Mouse (Mus musculus): ENCODE data around the gene Adipoq.

GRCm38 (mm10) chr16:23175956-23176355 is 29.6 kb downstream of the Adipoq start:
- TF ChIP-seq CTCF (IDR thresholded peaks at IDR 0.05; ENCODE audit: extremely low read depth, insufficient read depth, insufficient read length, insufficient replicate concordance) (no peak), POLR2A (IDR thresholded peaks at IDR 0.05; ENCODE audit: low read depth, low read length) (no peak)
